Mouse (Mus musculus) intestine, postnatal 0 days (tissue): ENCODE measurements around the gene Slc4a2. TPM values are rescaled to one million over a fixed set of nuclear protein-coding genes. Genes with fewer than 3 reads are reported as not detected.

Source experiments
- ATAC-seq: fragments of 200-750 bp; cut with Nextera tagmentation; 2 replicates; pipeline ENCODE4 v1.8.0; 2017; ENCODE audit warnings: mild to moderate bottlenecking, moderate TSS enrichment, moderate library complexity
- H3K27ac ChIP-seq: fragments of 300-500 bp; sonication (generic); 2 replicates; pipeline ENCODE4 v1.5.1; 2014; ENCODE audit warnings: mild to moderate bottlenecking, low read depth, low read length, moderate library complexity
- H3K27me3 ChIP-seq: fragments of 300-500 bp; sonication (generic); replicated peaks from 2 replicates; pipeline ENCODE4 v1.6.1; 2014; ENCODE audit warnings: low read length, mixed read lengths; ENCODE audit not compliant: control insufficient read depth, insufficient read depth
- H3K36me3 ChIP-seq: fragments of 300-500 bp; sonication (generic); 2 replicates; pipeline ENCODE4 v1.6.1; 2014; ENCODE audit warnings: mild to moderate bottlenecking, moderate library complexity; ENCODE audit not compliant: control insufficient read depth, insufficient read depth
- H3K4me1 ChIP-seq: fragments of 300-500 bp; sonication (generic); replicated peaks from 2 replicates; pipeline ENCODE4 v1.6.1; 2014; ENCODE audit warnings: antibody characterized with exemption, low read length, mixed read lengths; ENCODE audit not compliant: control insufficient read depth, insufficient read depth
- H3K4me2 ChIP-seq: fragments of 300-500 bp; sonication (generic); replicated peaks from 2 replicates; pipeline ENCODE4 v1.6.1; 2014; ENCODE audit warnings: low read depth, mild to moderate bottlenecking, moderate library complexity
- H3K4me3 ChIP-seq: fragments of 300-500 bp; sonication (generic); 2 replicates; pipeline ENCODE4 v1.5.1; 2014; ENCODE audit warnings: low read depth, low read length
- H3K9ac ChIP-seq: fragments of 300-500 bp; sonication (generic); 2 replicates; pipeline ENCODE4 v1.6.1; 2014; ENCODE audit warnings: mild to moderate bottlenecking, low read depth, low read length
- H3K9me3 ChIP-seq: fragments of 300-500 bp; sonication (generic); 2 replicates; pipeline ENCODE4 v1.6.1; 2016; ENCODE audit warnings: mixed run types; ENCODE audit not compliant: control insufficient read depth
- CTCF ChIP-seq: sonication (generic); IDR thresholded peaks from 2 replicates; pipeline ENCODE4 v1.5.1; 2016; ENCODE audit warnings: low read depth, mild to moderate bottlenecking, control low read depth, antibody characterized with exemption, moderate library complexity
- WGBS: fragments of 180-500 bp; shearing (Covaris S2); extraction: QIAGEN DNeasy Blood & Tissue Kit; methylation state at CpG from one replicate; pipeline ENCODE4 v1.1.7; 2014; 5-methylcytosine and 5-hydroxymethylcytosine counted together
- polyA plus RNA-seq: library from polyadenylated mRNA; unstranded; fragments of >200 nt; fragmentation: Nextera tagmentation; extraction: Ambion mirVana; gene quantifications from 2 replicates; pipeline ENCODE4 v1.2.1, GENCODE M21; 2015

The Slc4a2 gene
- polyA plus RNA-seq, 1 experiment from 2014 or later: 29.9 TPM

- WGBS: under 1% methylated on average over 41 of the region's 85 CpGs
- no peak for TF ChIP-seq CTCF
- no peak for ATAC-seq
Measured at GRCm38 (mm10) chr5:24452030-24452690, 28.5 kb downstream of the Slc4a2 start, which contains the start of gene Agap3. TSS of gene Agap3 (plus strand) at chr5:24452177.

DNA sequence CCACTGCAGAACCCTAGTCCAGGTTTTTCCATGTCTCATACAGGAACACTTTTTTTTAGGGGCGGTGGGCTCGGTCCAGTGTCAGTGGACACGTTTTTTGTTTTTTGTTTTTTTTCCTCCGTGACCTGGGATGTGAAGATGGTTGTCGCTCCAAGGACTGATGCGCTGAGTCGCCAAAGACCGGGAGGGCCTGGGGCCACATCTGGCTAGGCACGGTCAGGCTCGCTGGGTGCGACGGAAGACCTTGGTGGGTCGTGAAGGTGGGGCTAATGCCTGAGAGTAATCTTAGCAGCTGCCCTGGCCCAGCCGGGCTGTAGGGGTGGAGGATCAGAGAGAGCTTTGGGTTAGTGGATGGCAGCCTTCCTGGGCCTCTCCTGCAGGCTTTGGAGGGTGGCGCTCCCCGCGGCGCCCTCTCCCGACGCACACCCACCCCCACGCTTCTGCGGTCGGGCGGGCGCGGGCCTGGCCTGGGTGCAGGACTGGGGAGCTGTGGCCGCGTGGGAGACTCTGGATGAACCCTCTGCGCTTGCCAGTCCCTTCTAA, 29.1 kb downstream of the Slc4a2 start:
- H3K4me2 ChIP-seq: peak overlapping the region; percentile 99
- 1% methylated on average over 28 of the region's 29 CpGs for WGBS
- H3K27me3 ChIP-seq: no peaks in the 10 kb centered on the region
- no peaks in the 10 kb centered on the region for H3K9me3 ChIP-seq
- 0 out of 2 replicates have a peak, but pooled peaks cover 8% of the 10 kb centered on the region for H3K4me1 ChIP-seq
- no peak; the same call in 1 of the 2 replicates for TF ChIP-seq CTCF
- no peaks in the 10 kb centered on the region for H3K36me3 ChIP-seq
- no peak for ATAC-seq
- H3K9ac ChIP-seq: peak overlapping the region; percentile 78
- peak overlapping the region; percentile 86; the same call in 1 of the 2 replicates for H3K27ac ChIP-seq
- H3K4me3 ChIP-seq: peak overlapping the region; percentile 72

More at GRCm38 (mm10) chr5:24452030-24452690, 28.5 kb downstream of the Slc4a2 start, which contains the start of gene Agap3:
- H3K4me3 ChIP-seq: peak within 1 kb of the TSS; percentile 72
- 0 out of 2 replicates have a peak, but pooled peaks cover 8% of the 10 kb centered on the region for H3K4me1 ChIP-seq
- H3K27me3 ChIP-seq: no peaks in the 10 kb centered on the region
- no peaks in the 10 kb centered on the region for H3K9me3 ChIP-seq
- H3K9ac ChIP-seq: peak within 1 kb of the TSS; percentile 78
- H3K36me3 ChIP-seq: no peaks in the 10 kb centered on the region
- H3K4me2 ChIP-seq: peak within 1 kb of the TSS; percentile 99
- peak within 1 kb of the TSS; percentile 86 for H3K27ac ChIP-seq

DNA sequence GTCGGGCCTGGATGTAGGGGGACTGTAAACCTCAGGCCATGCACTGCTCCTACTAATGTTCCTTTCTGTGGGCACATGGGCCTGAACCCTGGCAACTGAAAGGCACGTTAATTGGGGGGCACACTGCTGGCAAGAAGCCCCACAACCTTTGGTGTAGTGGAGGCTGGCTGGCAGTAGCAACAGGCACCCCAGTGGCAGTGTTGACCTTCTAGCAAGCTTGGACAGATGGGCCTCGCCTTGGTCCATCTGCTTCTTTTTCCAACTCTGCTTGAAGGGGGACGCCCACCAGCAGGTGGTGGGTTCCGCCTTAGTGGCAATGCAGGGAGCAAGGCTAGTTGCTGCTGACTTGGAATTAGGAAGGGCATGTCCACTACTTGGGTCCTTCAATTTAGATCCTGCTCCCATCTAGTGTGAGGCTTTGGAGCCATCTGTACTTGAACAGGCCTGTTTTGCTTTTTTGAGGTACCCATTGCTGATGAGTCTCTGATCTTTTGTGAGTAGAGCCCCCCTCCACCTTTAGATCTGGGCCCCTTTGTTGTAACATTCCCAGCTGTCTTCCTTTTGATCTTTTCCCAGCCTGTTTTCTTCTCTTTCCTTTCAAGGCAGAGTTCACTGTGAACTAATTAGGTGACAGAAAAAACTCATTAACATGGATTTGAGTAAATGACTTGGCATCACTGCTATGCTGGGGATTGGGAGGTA, 29.8 kb downstream of the Slc4a2 start:
- ATAC-seq: no peak
- H3K4me2 ChIP-seq: peak overlapping the region; percentile 99
- 0 out of 2 replicates have a peak, but pooled peaks cover 5% of the 10 kb centered on the region for H3K4me1 ChIP-seq
- H3K27ac ChIP-seq: no peak overlapping the region
- 30% methylated on average over 5 of the region's 5 CpGs for WGBS
- peak overlapping the region; percentile 72 for H3K4me3 ChIP-seq
- H3K36me3 ChIP-seq: peaks cover 6% of the 10 kb centered on the region; the same call in 1 of the 2 replicates
- no peaks in the 10 kb centered on the region for H3K27me3 ChIP-seq
- no peak for TF ChIP-seq CTCF
- no peak overlapping the region for H3K9ac ChIP-seq
- no peaks in the 10 kb centered on the region for H3K9me3 ChIP-seq

DNA sequence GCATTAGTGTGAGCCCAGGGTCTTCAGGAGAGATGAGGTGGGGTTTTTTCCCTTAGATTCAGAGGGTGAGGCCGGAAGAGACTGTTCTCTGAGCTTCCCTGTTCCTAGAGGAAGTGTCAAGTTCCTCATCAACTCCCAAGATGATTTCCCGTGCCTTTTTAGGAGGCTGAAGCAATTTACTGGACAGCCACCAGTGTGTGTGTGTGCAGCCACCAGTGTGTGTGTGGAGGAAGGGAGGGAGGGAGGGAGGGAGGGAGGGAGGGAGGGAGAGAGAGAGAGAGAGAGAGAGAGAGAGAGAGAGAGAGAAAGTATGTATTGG, 30.3 kb downstream of the Slc4a2 start:
- no peak for ATAC-seq
- H3K4me3 ChIP-seq: no peak overlapping the region
- 0 out of 2 replicates have a peak, but pooled peaks cover 5% of the 10 kb centered on the region for H3K4me1 ChIP-seq
- peak overlapping the region; percentile 99 for H3K4me2 ChIP-seq
- H3K36me3 ChIP-seq: peaks cover 11% of the 10 kb centered on the region; the same call in 1 of the 2 replicates
- no peak overlapping the region for H3K27ac ChIP-seq
- no peak for TF ChIP-seq CTCF
- no peak overlapping the region for H3K9ac ChIP-seq
- WGBS: 27% methylated on average over 2 of the region's 2 CpGs
- no peaks in the 10 kb centered on the region for H3K27me3 ChIP-seq
- H3K9me3 ChIP-seq: no peaks in the 10 kb centered on the region

GRCm38 (mm10) chr5:24455076-24455475, 31.4 kb downstream of the Slc4a2 start:
- WGBS: 72% methylated on average over 3 of the region's 3 CpGs
- H3K27me3 ChIP-seq: no peaks in the 10 kb centered on the region

DNA sequence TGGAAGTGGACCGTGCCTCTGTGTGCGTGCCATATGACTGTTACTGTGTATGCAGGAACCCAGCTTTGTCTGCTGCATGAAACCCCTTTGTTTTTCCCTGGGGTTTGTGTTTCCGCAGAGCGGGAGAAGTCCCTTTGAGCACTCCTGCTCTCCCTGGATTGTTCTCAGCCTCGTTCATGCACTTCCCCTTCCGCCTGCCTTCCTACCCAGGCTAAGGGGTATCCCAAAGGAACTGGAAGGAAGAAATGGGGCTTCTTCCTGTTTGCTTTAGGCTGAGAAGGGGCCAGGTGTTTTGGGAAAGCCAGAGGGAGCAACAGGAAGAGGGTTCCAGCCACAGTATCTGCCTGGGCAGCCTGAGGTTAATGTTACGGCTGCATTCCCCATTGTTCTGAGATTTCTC, 32.0 kb downstream of the Slc4a2 start:
- no peak overlapping the region for H3K4me2 ChIP-seq
- no peak for TF ChIP-seq CTCF
- 0 out of 2 replicates have a peak, but pooled peaks cover 5% of the 10 kb centered on the region for H3K4me1 ChIP-seq
- 65% methylated on average over 7 of the region's 7 CpGs for WGBS
- H3K4me3 ChIP-seq: no peak overlapping the region
- H3K27ac ChIP-seq: 0 out of 2 replicates have a peak overlapping the region, but pooled peaks have one; percentile 23
- no peaks in the 10 kb centered on the region for H3K27me3 ChIP-seq
- H3K36me3 ChIP-seq: peaks cover 15% of the 10 kb centered on the region; the same call in 1 of the 2 replicates
- H3K9me3 ChIP-seq: no peaks in the 10 kb centered on the region
- no peak overlapping the region for H3K9ac ChIP-seq
- ATAC-seq: no peak

More at GRCm38 (mm10) chr5:24455076-24455475, 31.4 kb downstream of the Slc4a2 start:
- Histone ChIP-seq H3K27ac (0 out of 2 replicates have a peak overlapping the region, but pooled peaks have one; percentile 23), H3K4me3 (no peak overlapping the region), H3K4me1 (0 out of 2 replicates have a peak, but pooled peaks cover 5% of the 10 kb centered on the region), H3K9ac (no peak overlapping the region), H3K9me3 (no peaks in the 10 kb centered on the region), H3K4me2 (no peak overlapping the region), H3K36me3 (peaks cover 15% of the 10 kb centered on the region; the same call in 1 of the 2 replicates)
- TF ChIP-seq CTCF: no peak
- no peak for ATAC-seq
